Mouse (Mus musculus) cerebellum, adult (tissue): ENCODE measurements around the gene Slc18a2.

ENCODE experiments used
- ATAC-seq: cut with Nextera tagmentation; 2 replicates; pipeline ENCODE4 v1.9.2; 2017; ENCODE audit warnings: mild to moderate bottlenecking, moderate library complexity, mixed read lengths; ENCODE audit not compliant: insufficient number of reproducible peaks, low FRiP score, low TSS enrichment

Slc18a2 gene

GRCm38 (mm10) chr19:59260718-59261442, at the start of gene Slc18a2:
Gene Slc18a2, plus strand, starts transcription at chr19:59260896.
- no peak for ATAC-seq

- ATAC-seq, result no peak
Observed at GRCm38 (mm10) chr19:59216891-59217290, 43.8 kb upstream of the Slc18a2 start.

- no peak for ATAC-seq
Observed at GRCm38 (mm10) chr19:59218991-59219390, 41.7 kb upstream of the Slc18a2 start, which contains the start of gene Kcnk18. Gene Kcnk18, plus strand, starts transcription at chr19:59219214.

GRCm38 (mm10) chr19:59221131-59221530, 39.6 kb upstream of the Slc18a2 start:
- no peak for ATAC-seq

- no peak for ATAC-seq
Observed at GRCm38 (mm10) chr19:59228376-59228775, 32.3 kb upstream of the Slc18a2 start.

- no peak for ATAC-seq
Observed at GRCm38 (mm10) chr19:59232786-59233185, 27.9 kb upstream of the Slc18a2 start.

GRCm38 (mm10) chr19:59235001-59235400, 25.7 kb upstream of the Slc18a2 start:
- no peak for ATAC-seq

- ATAC-seq, result no peak
Observed at GRCm38 (mm10) chr19:59236046-59236445, 24.6 kb upstream of the Slc18a2 start.

- ATAC-seq, result no peak
Observed at GRCm38 (mm10) chr19:59238630-59239029, 22.1 kb upstream of the Slc18a2 start.

GRCm38 (mm10) chr19:59239124-59239817, 21.4 kb upstream of the Slc18a2 start:
- ATAC-seq, result peak; percentile 71

- ATAC-seq, result no peak
Observed at GRCm38 (mm10) chr19:59241987-59242386, 18.7 kb upstream of the Slc18a2 start.

GRCm38 (mm10) chr19:59243057-59243456, 17.6 kb upstream of the Slc18a2 start:
- no peak for ATAC-seq

- ATAC-seq, result no peak
Observed at GRCm38 (mm10) chr19:59248144-59248543, 12.6 kb upstream of the Slc18a2 start.

GRCm38 (mm10) chr19:59248553-59249286, 12.0 kb upstream of the Slc18a2 start:
- no peak for ATAC-seq

- ATAC-seq, result no peak
Observed at GRCm38 (mm10) chr19:59252651-59253050, 8.0 kb upstream of the Slc18a2 start.

- no peak for ATAC-seq
Observed at GRCm38 (mm10) chr19:59259633-59260032, 1.1 kb upstream of the Slc18a2 start.

- ATAC-seq, result no peak
Observed at GRCm38 (mm10) chr19:59261604-59262003, 908 bp downstream of the Slc18a2 start.

- no peak for ATAC-seq
Observed at GRCm38 (mm10) chr19:59263171-59263570, 2.5 kb downstream of the Slc18a2 start.

GRCm38 (mm10) chr19:59264838-59265532, 4.3 kb downstream of the Slc18a2 start:
- ATAC-seq, result no peak

- ATAC-seq, result no peak
Observed at GRCm38 (mm10) chr19:59265907-59266306, 5.2 kb downstream of the Slc18a2 start.
